Mouse (Mus musculus) stomach, postnatal 0 days (tissue): Measurements from ENCODE around the gene Krt79.

ENCODE experiments used
- CTCF ChIP-seq: IDR thresholded peaks from 2 replicates; pipeline ENCODE4 v1.5.1; 2016; ENCODE audit warnings: antibody characterized with exemption, low read depth, mild to moderate bottlenecking, moderate library complexity
- EP300 ChIP-seq: optimal IDR thresholded peaks from 2 replicates; pipeline ENCODE3; 2016; ENCODE audit warnings: antibody characterized with exemption

- no peak for TF ChIP-seq CTCF
- no peak for TF ChIP-seq EP300
Observed at GRCm38 (mm10) chr15:101958891-101959290, 18.8 kb upstream of the Krt79 start.
